15 mouse cellular contexts compared by ENCODE assay signal in genomic region chr4:75535067-75535466, GRCm38 (mm10).
"Had no signal": no experiment of that assay in that cellular context is flagged by ENCODE, and none has a peak within 500 bp of the region (broad histone marks: within the 10 kb centered on the region; RNA-seq: fewer than 3 reads in every experiment).

No protein-coding gene starts in this region.

- H3K4me2 ChIP-seq: liver, embryonic 13.5 days; lung, embryonic 14.5 days; midbrain, embryonic 12.5 days; neural tube, embryonic 12.5 days; neural tube, embryonic 15.5 days had no signal

- H3K36me3 ChIP-seq: liver, embryonic 13.5 days; midbrain, embryonic 12.5 days; neural tube, embryonic 12.5 days; neural tube, embryonic 15.5 days had no signal

- DNase-seq: kidney, adult 9 months; kidney, postnatal 14 days; kidney, postnatal 4 days; liver, embryonic 13.5 days; lung, embryonic 14.5 days; right cerebral cortex, adult 18-20 months; right cerebral cortex, postnatal 14 days; right cerebral cortex, postnatal 4 days; thymus, postnatal 25 days had no signal

- ATAC-seq: lung, postnatal 0 days had no signal

- H3K9me3 ChIP-seq: liver, embryonic 13.5 days; midbrain, embryonic 12.5 days; neural tube, embryonic 12.5 days; neural tube, embryonic 15.5 days had no signal

- H3K27ac ChIP-seq: liver, embryonic 13.5 days; macrophage; midbrain, embryonic 12.5 days; neural tube, embryonic 12.5 days; neural tube, embryonic 15.5 days; stomach, postnatal 0 days had no signal

- H3K9ac ChIP-seq: liver, embryonic 13.5 days; lung, embryonic 14.5 days; midbrain, embryonic 12.5 days; neural tube, embryonic 12.5 days; neural tube, embryonic 15.5 days had no signal

- H3K27me3 ChIP-seq: liver, embryonic 13.5 days; midbrain, embryonic 12.5 days; neural tube, embryonic 12.5 days; neural tube, embryonic 15.5 days had no signal

- H3K4me1 ChIP-seq: liver, embryonic 13.5 days; midbrain, embryonic 12.5 days; neural tube, embryonic 12.5 days; neural tube, embryonic 15.5 days had no signal

- H3K4me3 ChIP-seq: liver, embryonic 13.5 days; midbrain, embryonic 12.5 days; neural tube, embryonic 12.5 days; neural tube, embryonic 15.5 days had no signal
